Mouse (Mus musculus) forebrain, embryonic 14.5 days (tissue): Measurements from ENCODE around the gene Peli1. TPM values are rescaled to one million over a fixed set of nuclear protein-coding genes. Genes with fewer than 3 reads are reported as not detected.

Source experiments
- ATAC-seq: fragments of 200-750 bp; cut with Nextera tagmentation; 2 replicates; pipeline ENCODE4 v1.8.0; 2017; ENCODE audit warnings: mild to moderate bottlenecking, moderate library complexity
- DNase-seq: peaks from one replicate; pipeline ENCODE4 v3.0.0-alpha.2; 2015; ENCODE audit warnings: low spot score
- H3K27ac ChIP-seq: fragments of 300-500 bp; sonication (generic); 2 replicates; pipeline ENCODE4 v1.5.1; 2014; ENCODE audit warnings: low read depth, mild to moderate bottlenecking, control low read depth, low read length, moderate library complexity
- H3K27me3 ChIP-seq: fragments of 300-500 bp; sonication (generic); replicated peaks from 2 replicates; pipeline ENCODE4 v1.6.1; 2014; ENCODE audit warnings: low read length, control low read depth, mixed read lengths; ENCODE audit not compliant: control insufficient read depth, insufficient read depth
- H3K36me3 ChIP-seq: fragments of 300-500 bp; sonication (generic); 2 replicates; pipeline ENCODE4 v1.6.1; 2014; ENCODE audit warnings: low read length, control low read depth; ENCODE audit not compliant: control insufficient read depth, insufficient read depth
- H3K4me1 ChIP-seq: fragments of 300-500 bp; sonication (generic); 2 replicates; pipeline ENCODE4 v1.6.1; 2014; ENCODE audit warnings: antibody characterized with exemption, low read length, control low read depth; ENCODE audit not compliant: control insufficient read depth, insufficient read depth
- H3K4me2 ChIP-seq: fragments of 300-500 bp; sonication (generic); 2 replicates; pipeline ENCODE4 v1.6.1; 2014; ENCODE audit warnings: mild to moderate bottlenecking, control low read depth, low read length
- H3K4me3 ChIP-seq: fragments of 300-500 bp; sonication (generic); 2 replicates; pipeline ENCODE4 v1.5.1; 2014; ENCODE audit warnings: low read depth, low read length, control low read depth
- H3K9ac ChIP-seq: fragments of 300-500 bp; sonication (generic); 2 replicates; pipeline ENCODE4 v1.6.1; 2014; ENCODE audit warnings: mild to moderate bottlenecking, low read length, control low read depth, moderate library complexity
- H3K9me3 ChIP-seq: fragments of 300-500 bp; sonication (generic); replicated peaks from 2 replicates; pipeline ENCODE4 v1.6.1; 2016; ENCODE audit warnings: low read length, control low read depth, mixed read lengths; ENCODE audit not compliant: control insufficient read depth
- WGBS: fragments of 180-500 bp; shearing (Covaris S2); extraction: QIAGEN DNeasy Blood & Tissue Kit; methylation state at CpG from one replicate; pipeline ENCODE4 v1.1.7; 2014; 5-methylcytosine and 5-hydroxymethylcytosine counted together
- polyA plus RNA-seq: library from polyadenylated mRNA; unstranded; fragments of >200 nt; fragmentation: Nextera tagmentation; extraction: Ambion mirVana; gene quantifications from 2 replicates; pipeline ENCODE4 v1.2.1, GENCODE M21; 2014

The Peli1 gene
- polyA plus RNA-seq, 1 experiment from 2014 or later = 120 TPM

DNA sequence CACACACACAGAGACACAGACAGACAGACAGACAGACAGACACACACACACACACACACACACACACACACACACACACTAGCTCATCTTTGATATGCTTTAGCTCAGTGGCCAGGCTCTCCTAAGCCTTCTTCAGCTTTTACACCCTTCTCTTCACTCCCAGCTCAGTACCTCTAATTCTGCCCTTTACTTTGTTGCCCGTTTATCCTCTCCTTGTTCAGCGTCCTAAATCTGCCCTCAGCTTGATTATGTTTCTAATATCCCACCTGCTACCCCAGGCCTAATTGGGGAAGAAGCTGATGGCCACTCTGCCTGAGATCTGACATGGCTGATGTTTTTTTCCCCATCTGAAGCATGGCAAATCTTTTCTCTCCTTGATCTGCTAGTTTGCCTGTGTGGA lies 2.7 kb upstream of the Peli1 start:
- H3K4me3 ChIP-seq = no peak overlapping the region
- H3K9me3 ChIP-seq = no peaks in the 10 kb centered on the region
- ATAC-seq (no peak), DNase-seq (no peak)
- H3K36me3 ChIP-seq = no peaks in the 10 kb centered on the region
- no peak overlapping the region for H3K27ac ChIP-seq
- no peaks in the 10 kb centered on the region for H3K27me3 ChIP-seq
- H3K4me2 ChIP-seq = no peak overlapping the region
- H3K4me1 ChIP-seq = peaks cover 2% of the 10 kb centered on the region
- H3K9ac ChIP-seq = no peak overlapping the region
- 39% methylated on average over 2 of the region's 2 CpGs for WGBS

DNA sequence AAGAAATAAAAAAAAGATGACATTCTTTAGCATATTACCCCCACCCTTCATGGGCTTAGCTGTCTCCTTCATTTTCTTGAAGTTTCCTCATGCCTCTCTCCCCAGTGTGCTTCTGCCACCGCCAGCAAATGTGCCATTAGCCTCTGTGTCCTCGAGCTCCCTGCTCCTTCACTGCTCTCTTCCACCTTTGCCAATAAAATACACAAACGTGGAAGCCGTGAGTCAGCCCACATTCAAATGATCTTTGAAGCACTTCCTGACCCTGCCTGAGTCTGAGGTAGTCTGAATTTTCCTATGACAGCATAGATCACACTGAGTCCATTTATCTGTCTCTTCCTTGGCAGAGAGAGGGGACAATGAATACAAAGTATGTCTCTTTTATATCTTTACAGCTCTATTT lies 1.5 kb upstream of the Peli1 start:
- H3K27ac ChIP-seq = no peak overlapping the region
- H3K9me3 ChIP-seq = no peaks in the 10 kb centered on the region
- no peaks in the 10 kb centered on the region for H3K36me3 ChIP-seq
- H3K9ac ChIP-seq = no peak overlapping the region
- 68% methylated on average over 4 of the region's 4 CpGs for WGBS
- no peak for ATAC-seq
- H3K4me3 ChIP-seq = no peak overlapping the region
- no peak for DNase-seq
- no peak overlapping the region for H3K4me2 ChIP-seq
- no peaks in the 10 kb centered on the region for H3K27me3 ChIP-seq
- H3K4me1 ChIP-seq = peaks cover 9% of the 10 kb centered on the region

DNA sequence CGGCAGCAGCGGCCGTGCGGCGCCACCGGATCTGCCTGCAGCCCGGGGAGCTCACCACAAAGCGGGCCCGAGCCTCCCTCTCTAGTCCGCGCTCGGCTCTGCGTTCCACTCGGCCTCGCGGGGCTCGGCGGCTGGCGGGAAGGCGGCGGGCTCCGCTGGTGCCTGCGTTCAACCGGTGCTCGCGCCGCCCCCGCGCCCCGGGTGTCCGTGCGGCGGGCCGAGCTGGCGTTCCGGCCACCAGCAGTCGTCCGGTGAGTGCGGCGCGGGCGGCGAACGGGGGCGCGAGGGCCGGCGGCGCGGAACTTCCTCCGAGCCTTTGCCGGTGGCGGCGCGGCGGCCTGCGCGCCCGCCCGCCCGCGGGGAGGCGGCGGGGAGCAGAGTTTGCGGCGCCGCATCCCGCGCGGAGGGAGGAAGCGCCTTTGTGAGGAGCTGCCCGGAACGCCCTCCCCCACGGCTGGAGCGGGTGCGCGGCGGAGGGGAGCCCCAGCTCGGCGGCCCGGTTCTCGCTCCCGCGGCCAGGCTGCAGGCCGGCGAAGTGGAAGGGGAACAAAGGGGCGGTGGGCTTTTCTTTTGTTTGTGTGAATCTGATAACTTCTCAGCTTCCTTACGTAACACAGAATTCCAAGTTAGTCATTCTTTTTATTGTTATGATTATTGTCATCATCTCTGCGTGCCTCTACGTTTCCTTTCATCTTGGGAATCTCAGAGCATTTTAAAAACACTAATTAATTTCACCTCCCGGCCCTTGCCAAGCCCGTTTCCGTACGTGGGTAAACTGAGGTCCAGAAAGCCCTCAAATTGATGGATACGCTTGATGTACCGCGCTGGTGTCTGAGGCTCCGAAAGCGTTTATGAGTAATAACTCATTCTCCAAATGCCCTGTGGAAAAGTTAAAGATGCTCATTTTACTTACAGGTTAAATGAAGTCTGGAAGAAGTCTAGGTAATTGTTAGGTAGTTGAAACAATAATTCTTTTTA lies 626 bp downstream of the Peli1 start:
- Histone ChIP-seq H3K36me3 (0 out of 2 replicates have a peak, but pooled peaks cover 2% of the 10 kb centered on the region), H3K9ac (peak overlapping the region; percentile 99), H3K4me2 (peak overlapping the region; percentile 64), H3K4me3 (peak overlapping the region; percentile 97), H3K9me3 (no peaks in the 10 kb centered on the region), H3K4me1 (peaks cover 9% of the 10 kb centered on the region), H3K27me3 (no peaks in the 10 kb centered on the region), H3K27ac (peak overlapping the region; percentile 99)
- under 1% methylated on average over 90 of the region's 99 CpGs for WGBS
- DNase-seq (peak; percentile 76), ATAC-seq (peak; percentile 77)

DNA sequence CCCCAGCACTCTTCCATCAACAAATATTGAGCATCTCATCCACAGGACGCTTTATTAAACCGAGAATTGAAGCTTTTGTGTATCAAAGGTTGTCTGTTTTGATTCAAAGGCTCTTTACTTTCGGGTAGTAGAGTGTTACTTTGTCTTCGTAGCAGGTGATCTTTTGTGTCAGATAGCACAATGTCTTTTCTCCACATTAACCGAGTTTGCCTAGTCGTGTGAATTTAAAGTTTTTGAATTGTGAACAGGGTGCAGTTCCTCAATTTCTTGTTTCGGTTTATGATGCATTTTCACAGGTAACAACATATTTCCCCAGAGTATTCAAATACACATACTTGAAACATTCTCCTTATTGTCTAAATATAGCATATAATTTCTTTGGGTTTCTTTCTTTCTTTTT lies 1.5 kb downstream of the Peli1 start:
- Histone ChIP-seq H3K27me3 (no peaks in the 10 kb centered on the region), H3K9ac (peak overlapping the region; percentile 99)
- WGBS = 8% methylated on average over 7 of the region's 7 CpGs

DNA sequence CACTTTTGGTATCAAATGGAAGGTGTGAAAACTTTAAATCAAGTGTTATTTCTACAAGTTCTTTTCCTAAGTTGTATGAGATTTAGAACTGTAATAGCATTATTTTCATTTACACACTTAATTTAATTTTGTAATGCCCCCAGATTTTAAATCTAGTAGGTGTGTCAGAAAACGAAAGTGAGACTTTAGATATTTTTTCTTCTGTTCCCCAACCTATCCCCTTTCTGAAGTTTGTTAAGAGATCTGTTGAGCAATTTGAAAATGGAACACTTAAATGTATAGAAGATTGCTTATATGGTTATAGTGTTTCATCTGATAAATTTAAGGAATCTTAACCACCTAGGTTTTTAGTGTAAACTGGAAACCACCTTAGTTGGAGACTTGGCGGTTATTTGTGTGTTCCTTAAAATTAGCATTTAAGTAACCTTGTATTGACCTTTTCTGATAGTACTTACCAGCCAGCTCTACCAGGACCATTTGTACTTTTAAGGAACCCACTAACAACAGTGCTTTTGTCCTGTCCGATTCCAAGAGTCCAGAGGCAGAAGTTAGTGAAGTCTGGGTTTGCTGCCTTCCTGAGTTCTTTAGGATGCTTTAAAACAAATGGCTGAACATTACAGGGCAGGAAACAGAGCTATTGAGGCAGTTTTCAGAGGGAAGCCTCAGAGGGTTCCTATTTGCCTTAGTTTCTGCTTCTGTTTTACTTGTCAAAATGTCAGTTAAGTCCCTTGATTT lies 2.2 kb downstream of the Peli1 start:
- Histone ChIP-seq H3K36me3 (0 out of 2 replicates have a peak, but pooled peaks cover 2% of the 10 kb centered on the region), H3K27me3 (no peaks in the 10 kb centered on the region), H3K4me2 (peak overlapping the region; percentile 49), H3K9me3 (no peaks in the 10 kb centered on the region), H3K9ac (peak overlapping the region; percentile 45; the same call in 1 of the 2 replicates), H3K27ac (no peak overlapping the region), H3K4me3 (peak overlapping the region; percentile 10), H3K4me1 (peaks cover 9% of the 10 kb centered on the region)
- DNase-seq = no peak
- ATAC-seq = no peak
- WGBS = 37% methylated on average over 3 of the region's 3 CpGs

More for the DNA sequence above, 1.5 kb downstream of the Peli1 start:
- Histone ChIP-seq H3K36me3 (0 out of 2 replicates have a peak, but pooled peaks cover 2% of the 10 kb centered on the region), H3K9me3 (no peaks in the 10 kb centered on the region), H3K4me1 (peaks cover 9% of the 10 kb centered on the region), H3K27ac (no peak overlapping the region), H3K4me2 (peak overlapping the region; percentile 64), H3K4me3 (peak overlapping the region; percentile 97)
- no peak for ATAC-seq
- peak; percentile 17 for DNase-seq

DNA sequence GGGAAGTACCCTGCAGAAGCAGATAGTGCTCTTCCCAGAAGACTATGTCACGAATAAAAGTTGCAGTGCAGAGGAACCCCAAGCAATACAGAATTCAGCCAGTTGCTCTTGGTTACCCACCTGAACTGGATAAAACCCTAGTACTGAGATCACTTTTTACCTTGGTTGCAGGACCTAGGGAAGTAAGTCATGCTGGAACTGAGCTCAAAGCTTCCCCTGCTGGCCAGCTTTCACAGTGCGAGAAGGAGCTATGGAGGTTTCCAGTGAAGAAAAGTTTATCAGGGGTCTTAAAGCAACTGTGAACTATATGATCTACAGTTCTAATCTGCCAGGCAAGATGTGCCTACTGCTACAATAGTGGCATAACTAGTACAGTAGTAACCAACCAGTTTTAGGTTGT lies 5.5 kb downstream of the Peli1 start:
- Histone ChIP-seq H3K36me3 (0 out of 2 replicates have a peak, but pooled peaks cover 2% of the 10 kb centered on the region), H3K27me3 (no peaks in the 10 kb centered on the region), H3K4me3 (no peak overlapping the region), H3K9ac (no peak overlapping the region), H3K4me2 (no peak overlapping the region), H3K9me3 (no peaks in the 10 kb centered on the region), H3K4me1 (peaks cover 9% of the 10 kb centered on the region), H3K27ac (no peak overlapping the region)
- no peak for DNase-seq
- ATAC-seq = no peak
- WGBS = 100% methylated on average over 2 of the region's 2 CpGs

DNA sequence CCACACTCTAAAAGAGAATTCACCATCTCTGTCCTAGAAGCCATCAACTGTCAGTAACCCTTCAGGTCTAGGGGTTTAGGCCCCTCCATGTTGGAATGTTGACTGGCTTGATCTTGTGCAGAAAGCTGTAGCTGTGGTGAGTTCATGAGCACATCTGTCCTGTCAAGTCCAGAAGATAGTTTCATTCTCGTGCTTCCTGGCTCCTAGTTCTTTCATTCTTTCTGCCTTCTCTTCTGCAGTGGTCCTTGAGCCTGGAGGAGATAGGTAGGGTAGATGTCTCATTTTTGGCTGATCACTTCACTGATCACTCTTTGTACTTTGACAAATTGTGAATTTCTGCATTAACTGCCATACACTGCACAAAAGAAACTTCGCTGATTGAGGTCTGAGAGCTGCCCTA lies 7.4 kb downstream of the Peli1 start:
- WGBS = 95% methylated on average over 2 of the region's 2 CpGs
- no peaks in the 10 kb centered on the region for H3K9me3 ChIP-seq

DNA sequence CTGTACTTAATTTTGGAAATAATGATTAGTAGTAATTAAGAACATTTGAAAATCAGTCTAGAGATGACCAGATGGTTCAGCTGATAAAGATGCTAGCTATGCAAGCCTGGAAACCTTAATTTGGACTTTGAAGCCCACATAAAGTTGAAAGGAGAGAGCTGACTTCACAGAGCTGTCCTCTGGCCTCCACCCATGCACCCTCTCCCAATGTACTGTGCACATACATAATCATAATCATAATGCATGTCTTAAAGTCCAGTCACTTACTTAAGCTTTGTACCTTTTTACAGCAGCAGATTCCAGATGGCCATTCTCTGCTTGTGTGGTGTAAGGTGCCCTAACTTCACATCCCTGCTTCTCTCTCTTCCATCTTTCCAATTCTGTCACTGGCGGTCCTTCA lies 9.6 kb downstream of the Peli1 start:
- no peak for ATAC-seq
- H3K4me2 ChIP-seq = no peak overlapping the region
- no peaks in the 10 kb centered on the region for H3K27me3 ChIP-seq
- 0 out of 2 replicates have a peak, but pooled peaks cover 2% of the 10 kb centered on the region for H3K36me3 ChIP-seq
- no peak overlapping the region for H3K4me3 ChIP-seq
- H3K9ac ChIP-seq = no peak overlapping the region
- DNase-seq = no peak
- WGBS = 100% methylated on average over 1 of the region's 1 CpGs
- H3K9me3 ChIP-seq = no peaks in the 10 kb centered on the region
- no peaks in the 10 kb centered on the region for H3K4me1 ChIP-seq
- H3K27ac ChIP-seq = no peak overlapping the region

More for the DNA sequence above, 7.4 kb downstream of the Peli1 start:
- no peak for DNase-seq
- no peak overlapping the region for H3K9ac ChIP-seq
- peaks cover 5% of the 10 kb centered on the region for H3K4me1 ChIP-seq
- 0 out of 2 replicates have a peak, but pooled peaks cover 2% of the 10 kb centered on the region for H3K36me3 ChIP-seq
- H3K27me3 ChIP-seq = no peaks in the 10 kb centered on the region
- H3K4me2 ChIP-seq = no peak overlapping the region
- no peak overlapping the region for H3K27ac ChIP-seq
- ATAC-seq = no peak
- no peak overlapping the region for H3K4me3 ChIP-seq
